Mouse (Mus musculus): ENCODE measurements around the gene Tmc5.
A peak's percentile ranks its signal among the peaks of the same experiment; 100 is the strongest.

The Tmc5 gene

DNA sequence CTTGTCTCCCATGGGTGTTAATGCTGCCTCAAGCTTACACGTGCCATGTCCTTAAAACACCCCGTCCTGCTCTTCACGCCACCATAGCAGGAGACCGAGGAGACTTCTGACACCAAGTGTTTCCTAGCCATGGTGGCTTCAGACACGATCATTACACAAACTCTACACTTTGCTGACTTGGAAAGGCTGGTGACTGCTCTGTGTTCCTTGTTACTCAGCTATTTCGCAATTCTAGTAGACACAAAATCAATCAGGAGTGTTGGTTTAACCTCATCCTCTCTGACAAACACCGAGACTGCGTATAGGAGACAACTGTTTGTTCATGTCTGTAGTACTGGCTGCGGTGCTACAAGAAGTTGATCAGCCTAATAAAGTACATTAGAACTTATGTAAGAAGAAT is 101.8 kb downstream of the Tmc5 start:
- no peak for DNase-seq

DNA sequence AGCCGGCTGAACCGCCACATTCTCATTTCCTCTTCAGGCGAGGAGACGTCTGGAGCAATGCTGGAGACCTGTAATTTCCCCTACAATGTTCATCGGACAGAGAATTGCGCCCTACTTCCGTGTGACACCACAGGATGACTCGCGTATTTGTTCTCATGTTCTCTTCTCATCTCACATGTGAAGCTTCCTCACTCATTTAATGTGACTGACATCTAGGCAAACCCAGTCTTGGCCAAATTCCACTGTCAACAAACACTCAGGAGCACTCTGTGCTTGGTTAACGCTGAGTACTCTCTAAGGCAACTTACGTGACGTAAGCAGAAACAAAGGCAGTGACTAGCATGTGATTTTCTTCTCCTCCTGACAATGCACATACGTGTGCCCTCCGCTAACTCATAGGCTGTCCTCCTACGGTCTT is 106.1 kb downstream of the Tmc5 start:
- DNase-seq: no peak

DNA sequence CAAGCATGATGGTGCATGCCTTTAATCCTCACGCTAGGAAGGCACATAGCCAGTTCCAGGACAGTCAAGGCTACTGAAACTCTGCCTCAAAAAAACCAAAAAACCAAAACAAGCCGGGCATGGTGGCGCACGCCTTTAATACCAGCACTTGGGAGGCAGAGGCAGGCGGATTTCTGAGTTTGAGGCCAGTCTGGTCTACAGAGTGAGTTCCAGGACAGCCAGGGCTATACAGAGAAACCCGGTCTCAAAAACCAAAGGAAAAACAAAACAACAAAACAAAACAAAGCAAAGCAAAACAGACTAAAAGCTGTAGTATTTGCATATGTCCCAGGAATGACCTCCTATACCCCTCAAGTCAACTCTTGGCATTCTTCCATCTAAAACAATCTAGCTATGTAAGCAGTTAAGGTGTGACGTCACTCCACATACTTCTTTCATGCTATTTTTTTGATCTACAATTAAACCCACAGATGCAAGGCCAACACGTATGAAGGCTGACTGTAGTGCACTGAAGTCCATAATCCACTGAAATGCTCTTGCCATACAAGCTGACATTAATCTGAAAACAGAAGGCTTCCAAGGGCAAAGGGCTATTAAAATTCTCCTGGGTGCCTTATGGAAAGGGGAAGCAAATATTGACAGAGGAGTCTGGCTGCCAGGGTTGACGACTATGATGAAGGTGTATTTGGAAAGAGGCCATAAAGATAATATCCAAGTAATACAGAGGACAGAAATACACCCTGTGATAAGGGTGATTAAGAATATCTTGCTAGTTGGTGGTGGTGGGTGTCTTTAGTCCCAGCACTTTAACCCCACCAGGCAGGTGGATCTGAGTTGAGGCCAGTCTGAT is 107.1 kb downstream of the Tmc5 start:
- no peak for DNase-seq

DNA sequence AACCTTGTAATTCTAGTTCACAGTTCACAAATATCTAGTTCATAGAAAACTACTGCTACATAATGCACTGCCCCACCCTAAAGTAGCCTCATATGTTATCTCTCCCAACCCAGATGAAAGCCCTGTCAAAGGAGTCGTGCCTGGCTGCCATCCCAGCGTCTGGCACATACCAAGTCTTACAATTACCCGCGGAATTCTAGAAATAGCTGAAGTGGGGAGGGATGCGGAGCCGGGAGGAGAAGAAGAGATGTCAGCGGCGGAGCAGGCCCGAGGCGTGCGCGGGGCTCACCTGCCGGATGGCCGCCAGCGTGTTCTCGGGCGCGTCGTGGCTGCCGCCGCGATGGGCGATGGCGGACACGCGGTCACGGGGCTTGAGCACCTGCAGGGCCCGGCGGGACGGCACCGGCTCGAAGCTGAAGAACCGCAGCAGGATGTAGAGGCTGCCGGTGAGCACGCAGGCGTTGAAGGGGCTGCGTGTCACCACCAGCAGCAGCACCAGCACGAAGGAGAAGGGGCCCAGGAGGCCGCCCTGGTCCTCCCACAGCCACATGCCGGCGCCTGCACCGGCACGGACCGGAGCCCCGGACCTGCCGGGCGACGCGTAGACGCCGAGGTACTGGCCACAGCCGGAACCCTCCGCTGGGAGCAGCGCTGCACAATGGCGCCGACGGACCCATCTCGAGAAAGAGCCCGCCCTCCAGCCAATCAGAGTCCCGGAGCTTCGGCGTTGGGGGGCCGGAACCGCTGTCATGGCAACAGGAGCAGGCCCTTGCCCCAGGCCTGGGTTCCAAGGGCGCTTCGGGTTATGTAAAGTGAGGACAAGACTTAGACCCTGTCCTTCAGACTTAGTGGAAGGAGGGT is 108.2 kb downstream of the Tmc5 start, which contains the start of gene Gde1:
Gde1 (minus strand) TSS at position 678 of the 861 bp plus-strand sequence.
- DNase-seq: peak; percentile 85 to 87

DNA sequence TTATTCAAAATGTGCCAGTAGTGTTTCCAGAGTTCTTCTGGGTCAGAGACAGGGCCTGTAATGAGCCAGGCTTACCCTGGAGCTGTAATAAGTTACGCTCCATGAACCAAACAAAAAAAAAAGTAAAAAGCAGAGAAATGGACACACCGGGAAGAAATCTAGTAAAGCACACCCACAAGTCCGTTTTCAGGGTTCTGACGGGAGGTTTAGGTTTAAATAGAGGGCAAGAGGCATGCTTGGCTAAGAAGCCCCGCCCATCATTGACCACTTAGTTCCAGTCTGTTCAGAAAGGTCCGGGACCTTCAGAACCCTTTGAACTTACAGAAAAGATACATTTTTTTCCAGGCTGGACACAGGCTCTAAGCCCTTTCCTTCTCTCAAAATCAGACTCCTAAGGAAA is 109.0 kb downstream of the Tmc5 start:
- no peak for DNase-seq

DNA sequence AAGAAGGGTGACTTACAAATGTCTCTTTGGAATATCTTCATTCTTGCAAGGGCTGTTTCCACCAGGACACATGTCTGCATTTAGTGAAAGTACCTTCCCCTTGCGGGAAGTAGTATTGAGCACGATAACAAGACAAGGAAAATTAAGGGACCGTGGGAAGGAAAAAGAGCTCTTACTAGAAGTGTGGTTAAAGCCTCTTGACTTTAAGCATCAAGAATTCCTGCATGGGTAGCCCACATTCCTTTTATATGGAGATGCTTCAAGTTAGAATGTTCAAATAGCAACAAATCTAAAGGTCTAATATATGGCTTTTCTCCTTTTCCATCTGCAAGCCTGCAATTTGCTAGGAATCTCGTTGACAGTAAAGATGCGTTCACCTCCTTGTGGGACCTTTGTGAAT is 109.4 kb downstream of the Tmc5 start:
- DNase-seq: no peak

DNA sequence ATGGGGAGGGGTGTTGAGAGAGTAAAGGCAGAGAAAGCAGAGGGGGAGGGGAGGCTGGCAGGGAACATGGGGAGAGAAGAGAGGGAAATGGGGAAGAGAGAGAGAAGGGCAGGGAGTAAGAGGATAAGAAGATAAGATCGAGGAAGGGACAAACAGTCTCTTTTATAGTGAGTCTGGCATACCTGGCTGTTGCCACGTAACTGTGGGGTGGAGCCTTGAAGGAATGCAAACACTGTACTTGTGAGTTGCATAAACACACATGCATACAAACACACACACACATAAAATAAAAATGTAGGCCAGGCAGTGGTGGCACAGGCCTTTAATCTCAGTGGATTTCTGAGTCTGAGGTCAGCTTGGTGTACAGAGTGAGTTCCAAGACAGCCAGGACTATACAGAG is 110.1 kb downstream of the Tmc5 start:
- DNase-seq: no peak

DNA sequence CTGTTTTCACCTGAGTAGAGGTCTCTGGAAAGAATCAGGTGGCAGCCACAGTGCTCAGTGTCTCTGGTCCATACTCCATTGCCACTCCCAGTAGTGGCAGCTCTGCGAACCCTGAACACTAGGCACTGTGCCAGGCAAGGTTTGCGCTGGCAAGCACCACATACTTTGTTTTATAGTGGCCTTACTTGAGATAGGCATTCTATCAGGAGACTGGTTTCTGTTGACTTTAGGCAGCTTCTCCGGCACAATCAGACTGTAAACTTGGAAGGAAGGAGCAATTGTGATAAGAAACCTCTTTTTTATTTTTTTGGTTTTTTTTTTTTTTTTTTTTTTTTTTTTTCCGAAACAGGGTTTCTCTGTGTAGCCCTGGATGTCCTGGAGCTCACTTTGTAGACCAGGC is 110.9 kb downstream of the Tmc5 start:
- no peak for DNase-seq

DNA sequence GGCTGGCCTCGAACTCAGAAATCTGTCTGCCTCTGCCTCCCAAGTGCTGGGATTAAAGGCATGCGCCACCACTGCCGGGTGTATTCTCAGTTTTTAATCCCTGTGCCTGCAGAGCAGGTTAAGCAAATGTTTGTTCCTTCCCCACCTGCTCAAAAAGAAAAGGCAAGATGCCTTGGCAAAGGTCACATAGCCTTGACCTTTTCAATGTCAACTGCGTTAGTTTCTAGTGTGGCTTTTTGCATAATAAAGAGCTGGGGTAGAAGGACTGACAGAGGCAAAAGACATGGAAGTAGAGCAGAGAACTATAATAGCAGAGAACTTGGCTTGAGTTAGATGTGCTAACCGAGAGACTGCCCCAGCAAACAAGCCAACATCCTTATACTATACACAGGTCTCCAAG is 113.7 kb downstream of the Tmc5 start:
- DNase-seq: no peak

DNA sequence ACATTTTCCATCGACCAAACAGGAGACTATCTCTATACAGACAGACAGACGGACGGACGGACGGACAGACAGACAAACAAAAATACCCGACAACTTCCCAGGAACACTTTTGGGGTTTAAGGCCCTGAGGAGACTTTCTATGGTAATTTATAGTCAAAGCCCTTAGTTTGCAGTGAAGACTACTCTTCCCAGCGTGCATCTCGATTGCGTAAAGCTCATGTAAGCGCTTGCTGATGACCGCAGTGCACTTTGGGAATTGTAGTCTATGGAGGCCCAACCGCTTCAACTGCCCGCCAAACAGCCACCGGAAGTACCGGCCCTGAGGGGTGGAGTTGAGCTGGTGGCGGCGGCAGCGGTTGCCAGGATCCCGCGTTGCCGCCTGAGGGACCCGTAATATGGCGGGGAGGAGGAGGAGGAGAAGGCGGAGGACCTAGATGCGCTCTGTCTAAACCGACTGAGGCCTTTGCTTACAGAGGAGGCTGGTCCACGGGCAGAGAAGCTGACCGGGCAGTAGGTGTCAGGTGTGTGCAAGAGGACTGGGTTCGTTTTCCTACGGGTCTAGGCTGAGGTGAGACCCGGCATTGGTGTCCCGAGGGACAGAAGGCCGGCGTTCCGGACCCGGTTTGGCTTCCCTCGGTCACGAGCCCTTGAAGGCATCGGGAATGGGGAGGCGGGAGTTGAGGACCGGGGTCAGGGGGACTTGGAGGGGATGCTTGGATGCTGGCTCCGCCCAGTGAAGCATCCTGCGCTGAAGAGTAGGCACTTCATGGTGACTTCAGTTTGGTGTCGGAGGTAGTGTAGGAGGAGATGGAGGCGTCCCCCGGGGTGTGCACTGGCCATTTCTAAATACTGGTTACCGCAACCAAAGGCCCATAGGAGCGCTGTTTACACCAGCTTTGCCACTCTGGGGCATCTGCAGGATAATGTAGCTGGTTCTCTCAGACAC is 115.4 kb downstream of the Tmc5 start, which contains the start of gene Ccp110:
Ccp110 (plus strand) TSS at position 325 of the 946 bp plus-strand sequence.
- DNase-seq: peak; percentile 78 to 86

DNA sequence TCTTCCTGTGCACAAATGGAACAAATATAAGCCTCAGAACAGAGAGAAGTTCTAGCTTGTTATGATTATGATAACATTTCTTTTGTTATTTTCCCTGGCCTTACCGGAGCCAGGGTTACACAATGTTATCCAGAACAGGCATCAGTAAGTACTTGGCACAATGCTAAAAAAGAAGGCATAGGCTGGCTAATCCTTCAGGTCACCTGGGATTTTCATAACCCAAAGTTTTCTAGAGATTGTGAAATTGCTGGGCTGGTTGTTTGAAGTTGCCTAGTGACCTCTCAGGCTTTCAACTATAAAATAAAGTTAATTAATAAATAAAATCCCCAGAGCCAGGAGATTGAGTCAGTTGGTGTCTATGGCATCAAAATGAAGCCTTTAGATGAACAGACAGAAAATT is 117.8 kb downstream of the Tmc5 start:
- no peak for DNase-seq

DNA sequence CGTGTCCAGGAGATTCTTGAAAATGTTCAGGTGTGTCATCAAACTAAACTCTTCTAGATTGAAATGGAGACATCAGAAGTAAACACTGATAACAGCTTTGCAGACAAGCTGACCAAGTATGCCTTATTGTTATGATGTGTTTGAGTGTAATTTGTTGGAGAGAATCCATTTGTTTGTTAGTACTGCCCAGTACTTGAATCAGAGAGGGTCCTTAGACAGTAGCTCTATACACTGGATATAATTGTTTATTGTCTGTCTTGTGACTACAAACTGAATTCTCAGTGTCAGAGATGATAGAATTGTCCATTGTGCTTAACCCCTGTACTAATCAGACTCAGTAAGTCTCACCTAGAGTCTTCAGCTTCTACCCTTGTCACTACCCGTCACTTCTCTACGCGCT is 121.0 kb downstream of the Tmc5 start:
- DNase-seq: no peak

DNA sequence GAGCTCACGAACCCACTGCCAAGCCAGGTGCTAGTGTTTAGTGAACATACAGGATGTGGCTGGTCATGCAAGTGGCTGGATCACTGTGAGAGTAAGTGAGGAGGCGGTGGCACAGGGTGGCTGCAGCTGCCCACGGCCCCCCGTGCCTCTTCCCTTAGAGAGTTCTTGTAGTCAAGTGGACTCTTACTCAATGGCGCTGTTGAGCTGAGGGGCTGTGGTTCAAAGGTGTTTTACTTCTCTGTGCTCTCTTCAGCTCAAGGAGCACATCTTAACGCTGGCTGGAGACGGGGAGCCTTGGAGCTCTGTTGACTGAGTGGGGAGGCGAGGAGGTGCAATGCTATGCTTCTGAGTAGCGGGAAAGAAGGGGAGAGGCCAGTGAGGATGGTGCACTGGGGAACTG is 126.8 kb downstream of the Tmc5 start:
- DNase-seq: no peak

All from spleen, adult 18-20 months (tissue).